Mouse (Mus musculus): ENCODE measurements around the gene Mpped2. TPM values are rescaled to one million over a fixed set of nuclear protein-coding genes. Genes with fewer than 3 reads are reported as not detected.

Mpped2 gene
- total RNA-seq, 2 experiments from 2014 or later = 33.2 to 40.0 TPM

GRCm38 (mm10) chr2:106815898-106816297 is 122.8 kb downstream of the Mpped2 start:
- no peak for DNase-seq

GRCm38 (mm10) chr2:106821292-106821691 is 128.2 kb downstream of the Mpped2 start:
- DNase-seq = no peak

DNA sequence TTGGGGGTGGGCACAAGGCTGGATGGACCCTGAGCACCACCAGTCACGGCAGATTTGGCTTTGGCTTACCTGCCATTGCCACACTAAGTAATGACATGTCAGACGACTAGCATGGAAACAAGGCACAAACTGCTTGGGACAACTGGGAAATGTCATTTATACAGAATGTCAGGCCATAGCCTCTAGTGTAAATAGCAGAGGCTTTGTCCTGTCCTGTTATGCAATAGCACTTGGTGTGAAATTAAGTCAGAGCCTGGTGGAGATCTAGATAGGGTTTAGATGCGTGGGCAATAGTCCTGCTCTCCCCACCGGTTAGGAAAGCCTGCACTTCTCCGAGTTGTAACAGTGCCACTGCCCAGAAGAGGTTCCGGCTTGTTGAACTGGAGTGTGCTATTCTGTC is 128.8 kb downstream of the Mpped2 start:
- DNase-seq = no peak

DNA sequence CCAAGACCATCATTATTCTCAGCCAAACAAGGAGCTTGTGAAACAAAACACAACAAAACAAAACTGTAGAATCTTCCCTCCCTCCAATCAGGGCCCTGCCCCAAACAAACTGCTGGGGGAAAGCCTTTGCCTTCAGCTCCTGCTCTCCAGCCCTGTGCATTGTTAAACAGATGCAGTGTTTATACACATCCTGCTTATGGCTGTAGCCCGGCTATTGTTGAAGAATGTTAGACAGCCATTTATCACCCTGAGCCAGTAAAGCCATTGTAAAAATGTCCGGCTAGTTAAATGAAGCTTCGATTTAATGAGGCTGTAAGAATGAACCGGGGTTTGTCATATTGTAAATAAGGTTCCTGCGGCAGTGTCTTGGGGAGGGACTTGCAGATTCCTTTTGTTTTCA is 129.5 kb downstream of the Mpped2 start:
- no peak for DNase-seq

DNA sequence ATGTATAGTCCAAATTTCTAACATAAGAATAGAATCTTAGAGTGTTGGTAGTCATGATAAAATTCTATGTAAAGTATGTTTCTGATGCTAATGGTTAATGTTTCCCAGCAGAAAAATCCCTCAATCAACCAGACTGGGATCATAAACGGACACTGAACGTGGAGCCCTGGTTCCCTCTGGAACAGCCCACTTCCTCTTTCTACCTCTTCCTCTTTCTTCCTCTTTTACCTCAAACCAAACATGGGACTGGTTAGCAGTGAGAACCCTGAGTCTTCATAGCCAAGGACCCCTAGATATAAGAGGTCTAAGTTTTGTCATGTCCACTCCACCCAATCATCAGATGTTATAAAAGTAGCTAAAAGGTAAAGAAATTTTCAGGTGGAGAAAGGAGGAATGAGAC is 132.4 kb downstream of the Mpped2 start:
- no peak for DNase-seq

DNA sequence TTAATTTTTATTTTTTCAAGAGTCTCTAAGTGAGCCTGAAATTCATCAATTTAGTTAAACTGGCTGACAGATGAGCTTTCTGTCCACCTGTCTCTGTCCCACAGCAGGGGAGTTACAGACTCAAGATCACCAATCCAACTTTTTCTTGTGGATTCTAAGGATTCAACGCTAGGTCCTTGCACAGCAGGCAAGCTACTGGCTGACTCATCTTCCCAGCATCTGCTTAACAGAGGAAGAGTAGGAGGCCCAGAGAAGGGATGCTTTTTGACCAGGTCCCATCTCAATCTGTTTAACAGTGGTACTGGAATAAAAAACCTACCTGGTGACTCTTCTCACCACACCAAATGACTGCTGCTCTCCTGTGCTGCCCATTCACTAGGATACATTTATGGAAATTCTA is 133.0 kb downstream of the Mpped2 start:
- no peak for DNase-seq

DNA sequence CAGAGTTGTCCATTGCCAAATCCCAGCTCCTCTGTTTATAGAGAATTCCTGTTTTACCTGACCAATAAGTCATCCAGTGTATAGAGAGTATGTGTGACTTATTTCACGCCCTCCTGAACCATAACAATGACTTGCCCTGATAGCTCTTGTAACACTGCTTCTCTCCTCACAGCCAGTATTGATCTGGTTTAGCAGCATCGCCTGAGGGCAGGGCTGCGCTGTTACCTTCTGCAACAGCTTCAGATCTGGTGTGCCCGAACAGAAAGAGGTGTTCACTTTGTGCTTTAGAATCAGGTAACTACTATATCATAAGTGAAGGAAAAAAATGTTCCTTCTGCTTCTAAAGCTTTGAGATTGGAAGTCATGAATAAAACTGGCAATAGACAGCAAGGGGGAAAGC is 133.7 kb downstream of the Mpped2 start:
- DNase-seq = no peak

GRCm38 (mm10) chr2:106828573-106829310 is 135.7 kb downstream of the Mpped2 start:
- no peak for DNase-seq

- DNase-seq = no peak
These were observed 136.4 kb downstream of the Mpped2 start for GRCm38 (mm10) chr2:106829420-106829819.

- no peak for DNase-seq
These were observed 139.5 kb downstream of the Mpped2 start for GRCm38 (mm10) chr2:106832577-106832976.

GRCm38 (mm10) chr2:106833212-106833611 is 140.1 kb downstream of the Mpped2 start:
- no peak for DNase-seq

GRCm38 (mm10) chr2:106835321-106835720 is 142.3 kb downstream of the Mpped2 start:
- no peak for DNase-seq

- DNase-seq = no peak
These were observed 144.2 kb downstream of the Mpped2 start for GRCm38 (mm10) chr2:106837241-106837640.

GRCm38 (mm10) chr2:106844147-106844546 is 151.1 kb downstream of the Mpped2 start:
- no peak for DNase-seq

DNA sequence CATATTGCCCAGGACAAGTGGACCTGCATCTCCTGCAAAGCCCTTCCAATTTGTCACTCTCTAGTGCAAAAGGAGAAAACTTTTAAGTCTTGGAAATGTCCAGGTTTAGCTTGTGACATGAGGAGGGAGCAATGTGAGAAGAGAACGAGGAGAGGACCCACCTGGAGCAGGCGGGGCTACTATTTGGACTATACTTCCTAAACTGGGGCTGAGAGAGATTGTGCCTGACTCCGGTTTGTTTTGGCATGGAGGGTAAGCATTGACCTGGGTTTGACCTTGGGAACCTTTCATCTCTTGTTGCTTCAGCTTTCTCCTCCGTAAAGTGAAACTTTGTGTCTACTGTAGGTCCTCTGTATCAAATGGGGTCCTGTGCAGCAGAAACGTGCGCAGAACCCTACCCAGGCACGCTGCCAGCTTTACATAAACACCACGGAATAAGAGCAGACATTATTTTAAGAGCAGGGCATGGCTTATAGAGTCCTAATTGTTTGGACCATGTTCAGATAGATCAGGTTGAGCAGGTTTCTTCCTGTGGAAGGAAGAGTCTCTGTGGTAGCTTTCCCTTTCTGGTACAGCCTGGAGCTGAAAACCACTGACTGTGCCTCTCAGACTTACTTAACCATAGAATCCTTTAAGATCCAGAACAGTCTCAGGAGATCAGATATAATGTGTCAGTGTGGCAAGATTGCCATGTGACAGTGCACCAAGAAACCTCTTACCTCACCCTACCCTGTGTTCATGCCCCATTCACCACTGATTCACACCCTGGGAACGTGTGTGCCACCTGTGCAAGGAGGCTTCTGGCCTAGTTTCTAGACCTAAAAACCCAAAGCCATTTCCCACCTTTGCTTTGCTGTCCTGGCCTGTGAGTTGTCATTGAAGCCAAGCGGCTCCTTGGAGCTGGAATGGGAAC is 152.0 kb downstream of the Mpped2 start:
- DNase-seq = no peak

DNA sequence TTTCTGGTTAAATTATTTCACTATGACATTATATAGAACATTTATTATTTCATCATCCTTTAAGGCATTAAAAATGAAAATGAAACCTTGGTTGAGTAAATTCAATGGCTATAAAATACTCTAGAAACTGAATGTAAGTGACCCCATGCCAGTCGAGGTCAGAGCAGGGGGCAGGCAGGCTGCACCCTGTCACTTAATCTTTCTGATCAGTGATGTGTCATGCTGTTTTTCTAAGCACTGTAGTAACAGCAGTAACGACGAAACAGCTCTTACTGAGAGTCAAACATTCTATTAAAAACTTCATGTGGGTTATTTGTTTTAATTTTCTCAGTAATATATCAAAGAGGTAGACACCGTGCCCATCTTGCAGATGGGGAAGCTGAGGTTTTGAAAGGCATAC is 153.4 kb downstream of the Mpped2 start:
- no peak for DNase-seq

DNA sequence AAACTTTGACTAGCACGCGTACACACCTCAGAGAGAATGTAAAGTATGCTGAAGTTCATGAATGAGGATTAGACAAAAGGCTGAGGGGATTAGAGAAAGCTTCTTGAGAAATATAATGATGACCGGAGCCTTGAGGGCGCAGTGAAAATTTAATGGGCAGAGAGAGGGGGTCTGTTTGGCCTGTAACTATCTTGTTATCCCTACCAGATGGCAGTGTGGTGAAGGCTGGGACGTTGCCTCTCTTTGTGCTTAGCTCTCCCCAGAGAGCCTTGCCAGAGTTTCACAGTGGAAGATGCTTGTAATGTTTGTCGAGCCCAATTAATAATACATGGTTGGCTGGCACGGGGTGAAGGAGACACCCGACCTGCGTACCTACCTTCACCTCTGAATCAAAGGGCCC is 156.3 kb downstream of the Mpped2 start:
- no peak for DNase-seq

- DNase-seq = no peak
These were observed 158.4 kb downstream of the Mpped2 start for GRCm38 (mm10) chr2:106851515-106851914.

DNA sequence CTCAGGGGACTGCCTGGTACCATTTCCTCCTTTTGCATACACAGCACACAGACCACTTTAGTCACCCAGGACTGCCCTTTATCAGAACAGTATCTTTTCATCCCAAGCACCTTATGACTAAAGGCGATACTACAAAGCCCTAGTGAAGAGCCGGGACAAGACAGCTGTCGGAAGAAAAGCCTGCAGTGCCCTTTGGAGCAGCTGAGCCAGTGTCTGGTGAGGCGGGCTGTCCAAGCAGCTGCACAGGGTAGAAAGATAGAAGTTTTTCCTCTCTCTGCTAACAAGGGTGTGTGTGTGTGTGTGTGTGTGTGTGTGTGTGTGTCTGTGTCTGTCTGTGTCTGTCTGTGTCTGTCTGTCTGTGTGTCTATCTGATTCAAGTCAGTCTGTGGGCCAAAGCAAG is 161.1 kb downstream of the Mpped2 start:
- DNase-seq = no peak

DNA sequence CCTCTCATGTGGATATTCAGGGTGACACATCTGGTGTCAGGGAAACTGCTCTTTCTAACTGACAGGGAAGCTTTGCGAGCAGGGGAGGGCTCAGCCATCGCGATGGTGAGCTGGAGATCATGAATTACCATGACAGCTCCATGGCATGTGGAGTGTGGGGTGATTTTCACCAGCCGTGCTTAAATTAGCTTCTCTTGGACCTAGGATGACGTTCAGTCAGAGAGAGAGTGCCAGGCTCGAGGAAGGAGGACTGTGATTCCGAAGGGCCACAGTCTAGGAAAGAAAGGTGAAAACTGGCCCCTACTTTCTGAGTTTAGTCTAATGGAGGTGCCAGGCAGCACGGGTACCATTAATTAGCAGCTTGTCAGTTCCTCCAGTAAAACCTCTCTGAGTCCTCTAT is 161.7 kb downstream of the Mpped2 start:
- DNase-seq = no peak

DNA sequence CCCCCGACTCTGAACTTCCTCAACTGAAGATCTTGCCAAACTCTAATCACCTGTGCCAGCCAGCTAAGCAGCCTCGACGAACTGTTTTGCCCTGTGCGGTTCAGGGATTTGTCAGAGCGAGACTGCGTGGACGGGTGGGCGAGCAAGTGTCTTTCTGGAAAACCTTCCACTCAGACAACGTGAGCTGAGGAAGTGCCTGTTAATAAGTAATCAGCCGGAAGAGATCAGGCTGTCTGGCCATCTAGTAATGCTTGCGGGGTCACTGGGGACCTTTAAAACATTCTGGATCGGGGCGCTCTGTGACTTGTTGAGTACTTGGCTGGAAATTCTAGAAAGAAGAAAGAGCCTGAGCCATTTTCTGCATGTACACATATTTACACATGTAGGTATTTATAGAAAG is 162.1 kb downstream of the Mpped2 start:
- no peak for DNase-seq

GRCm38 (mm10) chr2:106855623-106856350 is 162.7 kb downstream of the Mpped2 start:
- DNase-seq = no peak

DNA sequence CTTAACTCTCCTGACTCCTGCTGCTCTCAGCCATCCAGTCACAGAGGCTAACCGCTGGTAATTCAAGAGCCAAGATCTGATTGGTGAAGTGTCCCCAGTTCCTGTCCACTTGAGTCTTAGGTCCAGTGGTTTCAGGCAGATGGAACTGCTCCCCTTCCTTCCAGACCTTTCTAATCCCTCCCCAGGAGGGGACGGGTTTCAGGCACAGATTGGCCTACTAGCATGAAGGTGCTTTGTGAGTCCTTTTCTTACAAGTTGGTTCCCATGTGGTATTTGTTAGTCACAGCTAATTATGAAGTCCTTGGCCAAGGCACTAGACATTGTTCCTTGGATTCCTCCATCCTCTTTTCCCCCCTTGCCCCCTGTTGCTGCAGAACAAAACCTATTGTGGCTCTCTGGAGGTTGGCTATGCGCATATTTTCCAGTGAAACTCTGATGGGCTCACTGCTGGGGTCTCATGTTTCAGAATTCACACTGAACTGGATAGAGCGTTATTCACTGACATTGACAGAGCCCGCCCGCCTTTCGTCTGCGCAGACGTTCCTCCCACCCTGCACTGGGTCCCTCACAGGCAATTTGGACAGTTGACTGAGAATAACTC is 163.4 kb downstream of the Mpped2 start:
- no peak for DNase-seq
